Mouse (Mus musculus) hindbrain, postnatal 0 days (tissue): ENCODE measurements at regions not wholly inside any gene's neighbourhood (a gene's known extent, or its start where the extent isn't known, plus 50 kb on each side); places are given as distances from the start of the nearest gene placed in this dataset.

Source experiments
- ATAC-seq: fragments of 200-750 bp; cut with Nextera tagmentation; 2 replicates; pipeline ENCODE4 v1.8.0; 2017; ENCODE audit warnings: mild to moderate bottlenecking, moderate TSS enrichment, moderate library complexity
- DNase-seq: peaks from one replicate; pipeline ENCODE4 v3.0.0-alpha.2; 2015; ENCODE audit warnings: low spot score
- H3K27ac ChIP-seq: fragments of 300-500 bp; sonication (generic); 2 replicates; pipeline ENCODE4 v1.5.1; 2014; ENCODE audit warnings: mild to moderate bottlenecking
- H3K27me3 ChIP-seq: fragments of 300-500 bp; sonication (generic); 2 replicates; pipeline ENCODE4 v1.6.1; 2014; ENCODE audit warnings: low read length, mixed read lengths; ENCODE audit not compliant: insufficient read depth
- H3K36me3 ChIP-seq: fragments of 300-500 bp; sonication (generic); 2 replicates; pipeline ENCODE4 v1.6.1; 2014; ENCODE audit warnings: low read length, mixed read lengths; ENCODE audit not compliant: insufficient read depth
- H3K4me1 ChIP-seq: fragments of 300-500 bp; sonication (generic); 2 replicates; pipeline ENCODE4 v1.6.1; 2014; ENCODE audit warnings: antibody characterized with exemption, low read length, mixed read lengths; ENCODE audit not compliant: insufficient read depth
- H3K4me2 ChIP-seq: fragments of 300-500 bp; sonication (generic); 2 replicates; pipeline ENCODE4 v1.6.1; 2014; ENCODE audit warnings: low read depth, mild to moderate bottlenecking, low read length, moderate library complexity, mixed read lengths
- H3K4me3 ChIP-seq: fragments of 300-500 bp; sonication (generic); 2 replicates; pipeline ENCODE4 v1.5.1; 2014; ENCODE audit warnings: low read length
- H3K9ac ChIP-seq: fragments of 300-500 bp; sonication (generic); replicated peaks from 2 replicates; pipeline ENCODE4 v1.6.1; 2014; ENCODE audit warnings: mild to moderate bottlenecking, low read length, moderate library complexity, mixed read lengths
- H3K9me3 ChIP-seq: fragments of 300-500 bp; sonication (generic); 2 replicates; pipeline ENCODE4 v1.6.1; 2016; ENCODE audit warnings: low read length, mixed read lengths
- CTCF ChIP-seq: IDR thresholded peaks from 2 replicates; pipeline ENCODE4 v1.5.1; 2016; ENCODE audit warnings: antibody characterized with exemption, control low read depth, low read depth
- WGBS: fragments of 180-500 bp; shearing (Covaris S2); extraction: QIAGEN DNeasy Blood & Tissue Kit; methylation state at CpG from one replicate; pipeline ENCODE4 v1.1.7; 2014; 5-methylcytosine and 5-hydroxymethylcytosine counted together

GRCm38 (mm10) chr6:98666388-98666989, 323.9 kb upstream of the Gm765 start:
- no peaks in the 10 kb centered on the region for H3K27me3 ChIP-seq
- no peaks in the 10 kb centered on the region for H3K9me3 ChIP-seq
- no peak overlapping the region for H3K4me3 ChIP-seq
- no peak overlapping the region for H3K27ac ChIP-seq
- no peak overlapping the region for H3K9ac ChIP-seq
- ATAC-seq (no peak), DNase-seq (no peak)
- TF ChIP-seq CTCF, result no peak
- no peaks in the 10 kb centered on the region for H3K36me3 ChIP-seq
- 15% methylated on average over 11 of the region's 11 CpGs for WGBS
- H3K4me1 ChIP-seq, result no peaks in the 10 kb centered on the region
- H3K4me2 ChIP-seq, result 0 out of 2 replicates have a peak overlapping the region, but pooled peaks have one; percentile 6

- no peak for TF ChIP-seq CTCF
- Histone ChIP-seq H3K4me1 (no peaks in the 10 kb centered on the region), H3K27ac (no peak overlapping the region), H3K9ac (no peak overlapping the region), H3K27me3 (no peaks in the 10 kb centered on the region), H3K4me2 (no peak overlapping the region), H3K36me3 (no peaks in the 10 kb centered on the region), H3K9me3 (no peaks in the 10 kb centered on the region), H3K4me3 (no peak overlapping the region)
- WGBS, result 87% methylated on average over 3 of the region's 3 CpGs
- DNase-seq, result no peak
- no peak for ATAC-seq
Measured at GRCm38 (mm10) chr6:98651827-98652226, 309.3 kb upstream of the Gm765 start.

DNA sequence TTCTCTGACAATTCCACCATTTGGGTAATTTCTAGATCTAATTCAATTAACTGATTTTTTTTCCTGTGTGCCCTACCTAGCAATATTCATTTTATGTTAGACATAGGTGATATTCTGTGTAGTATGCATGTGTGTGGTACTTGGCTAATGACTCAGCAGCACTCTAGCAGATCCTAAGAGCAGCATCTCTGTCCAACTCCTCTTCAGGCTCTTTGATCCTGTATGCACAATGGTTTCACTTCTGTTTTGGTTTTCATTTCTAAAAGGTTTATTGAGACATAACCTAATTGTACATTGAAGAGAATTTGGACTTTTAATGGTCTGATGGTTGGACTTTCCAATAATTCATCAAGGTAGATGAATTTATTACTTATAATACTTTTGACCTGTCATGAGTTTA, 308.8 kb upstream of the Gm765 start:
- H3K36me3 ChIP-seq, result no peaks in the 10 kb centered on the region
- no peak for DNase-seq
- H3K27ac ChIP-seq, result no peak overlapping the region
- TF ChIP-seq CTCF, result no peak
- no peaks in the 10 kb centered on the region for H3K4me1 ChIP-seq
- no peaks in the 10 kb centered on the region for H3K9me3 ChIP-seq
- no peak for ATAC-seq
- no peak overlapping the region for H3K4me2 ChIP-seq
- H3K4me3 ChIP-seq, result no peak overlapping the region
- no peak overlapping the region for H3K9ac ChIP-seq
- H3K27me3 ChIP-seq, result no peaks in the 10 kb centered on the region

DNA sequence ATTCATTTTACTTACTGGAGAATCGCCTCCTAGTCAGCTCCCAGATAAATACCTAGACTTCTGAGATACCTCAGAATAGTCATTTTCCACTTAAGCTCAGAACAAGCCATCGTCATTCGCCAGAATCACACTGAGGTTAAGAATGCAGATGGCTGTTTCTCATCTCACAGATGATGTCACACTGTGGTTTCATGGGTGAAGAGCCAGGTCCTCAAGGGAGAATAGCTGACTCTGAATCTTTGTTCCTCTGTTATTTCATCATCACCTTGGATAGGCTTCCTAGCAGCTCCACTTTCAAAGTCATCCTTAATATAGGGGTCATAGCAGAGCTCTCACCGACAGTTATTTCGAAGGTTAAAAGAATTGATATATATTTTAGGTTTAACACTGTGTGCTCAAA, 297.8 kb upstream of the Gm765 start:
- no peak overlapping the region for H3K4me3 ChIP-seq

DNA sequence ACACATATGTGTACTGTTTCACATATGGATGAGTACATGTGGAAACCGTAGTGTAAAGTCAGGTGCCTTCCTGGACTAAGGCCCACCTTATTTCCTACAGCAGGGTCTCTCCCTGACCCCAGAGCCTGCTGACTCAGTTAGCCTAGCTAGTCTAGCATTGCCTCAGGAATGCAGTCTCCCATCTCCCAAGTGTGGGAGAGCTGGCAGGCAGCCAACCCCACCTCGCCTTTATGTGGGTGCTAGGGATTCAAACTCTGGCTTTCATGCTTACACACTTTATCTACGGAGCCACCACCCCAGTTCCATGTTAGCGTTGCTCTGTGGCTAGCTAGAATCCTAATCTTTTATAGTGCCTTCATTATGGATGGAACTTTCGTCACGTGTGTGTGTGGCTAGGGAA, 293.3 kb upstream of the Gm765 start:
- DNase-seq (no peak), ATAC-seq (no peak)
- no peak for TF ChIP-seq CTCF
- H3K9ac ChIP-seq, result no peak overlapping the region
- H3K4me1 ChIP-seq, result peaks cover 5% of the 10 kb centered on the region; the same call in 1 of the 2 replicates
- H3K36me3 ChIP-seq, result no peaks in the 10 kb centered on the region
- no peaks in the 10 kb centered on the region for H3K27me3 ChIP-seq
- H3K4me3 ChIP-seq, result no peak overlapping the region
- H3K4me2 ChIP-seq, result no peak overlapping the region
- WGBS, result 88% methylated on average over 6 of the region's 6 CpGs
- no peaks in the 10 kb centered on the region for H3K9me3 ChIP-seq
- H3K27ac ChIP-seq, result no peak overlapping the region

More for the DNA sequence above, 297.8 kb upstream of the Gm765 start:
- Histone ChIP-seq H3K27ac (no peak overlapping the region), H3K36me3 (no peaks in the 10 kb centered on the region), H3K27me3 (no peaks in the 10 kb centered on the region), H3K9ac (no peak overlapping the region), H3K4me1 (no peaks in the 10 kb centered on the region), H3K4me2 (no peak overlapping the region), H3K9me3 (no peaks in the 10 kb centered on the region)
- DNase-seq, result no peak
- TF ChIP-seq CTCF, result no peak
- 91% methylated on average over 5 of the region's 5 CpGs for WGBS
- ATAC-seq, result no peak

GRCm38 (mm10) chr6:98632278-98633063, 289.9 kb upstream of the Gm765 start:
- no peaks in the 10 kb centered on the region for H3K9me3 ChIP-seq
- H3K4me1 ChIP-seq, result peaks cover 5% of the 10 kb centered on the region; the same call in 1 of the 2 replicates
- H3K4me2 ChIP-seq, result peak overlapping the region; percentile 47
- ATAC-seq, result no peak
- H3K27ac ChIP-seq, result no peak overlapping the region
- H3K27me3 ChIP-seq, result no peaks in the 10 kb centered on the region
- H3K4me3 ChIP-seq, result peak overlapping the region; percentile 9; the same call in 1 of the 2 replicates
- H3K9ac ChIP-seq, result no peak overlapping the region
- H3K36me3 ChIP-seq, result no peaks in the 10 kb centered on the region
- WGBS, result 38% methylated on average over 17 of the region's 18 CpGs
- TF ChIP-seq CTCF, result no peak
- peak; percentile 29 for DNase-seq

- 72% methylated on average over 8 of the region's 8 CpGs for WGBS
- H3K9ac ChIP-seq, result no peak overlapping the region
- ATAC-seq (no peak), DNase-seq (no peak)
- H3K9me3 ChIP-seq, result no peaks in the 10 kb centered on the region
- no peaks in the 10 kb centered on the region for H3K36me3 ChIP-seq
- peaks cover 5% of the 10 kb centered on the region; the same call in 1 of the 2 replicates for H3K4me1 ChIP-seq
- no peaks in the 10 kb centered on the region for H3K27me3 ChIP-seq
- no peak overlapping the region for H3K4me3 ChIP-seq
- no peak overlapping the region for H3K4me2 ChIP-seq
- no peak for TF ChIP-seq CTCF
- no peak overlapping the region for H3K27ac ChIP-seq
Measured at GRCm38 (mm10) chr6:98631269-98631668, 288.7 kb upstream of the Gm765 start.
